Mouse (Mus musculus) hindbrain, embryonic 14.5 days (tissue): ENCODE measurements around the gene Arhgap15. TPM values are rescaled to one million over a fixed set of nuclear protein-coding genes. Genes with fewer than 3 reads are reported as not detected.

Source experiments
- ATAC-seq: fragments of 200-750 bp; cut with Nextera tagmentation; 2 replicates; pipeline ENCODE4 v1.8.0; 2017; ENCODE audit warnings: moderate number of reproducible peaks, mild to moderate bottlenecking, moderate TSS enrichment, moderate library complexity; ENCODE audit not compliant: low FRiP score
- DNase-seq: peaks from one replicate; pipeline ENCODE4 v3.0.0-alpha.2; 2015; ENCODE audit warnings: low spot score
- H3K27ac ChIP-seq: fragments of 300-500 bp; sonication (generic); 2 replicates; pipeline ENCODE4 v1.5.1; 2014; ENCODE audit warnings: mild to moderate bottlenecking, moderate library complexity
- H3K27me3 ChIP-seq: fragments of 300-500 bp; sonication (generic); 2 replicates; pipeline ENCODE4 v1.6.1; 2014; ENCODE audit warnings: mild to moderate bottlenecking, low read length, mixed read lengths; ENCODE audit not compliant: control insufficient read depth, insufficient read depth
- H3K36me3 ChIP-seq: fragments of 300-500 bp; sonication (generic); replicated peaks from 2 replicates; pipeline ENCODE4 v1.6.1; 2014; ENCODE audit not compliant: control insufficient read depth, insufficient read depth
- H3K4me1 ChIP-seq: fragments of 300-500 bp; sonication (generic); replicated peaks from 2 replicates; pipeline ENCODE4 v1.6.1; 2014; ENCODE audit warnings: antibody characterized with exemption, low read length, mixed read lengths; ENCODE audit not compliant: control insufficient read depth, insufficient read depth
- H3K4me2 ChIP-seq: fragments of 300-500 bp; sonication (generic); replicated peaks from 2 replicates; pipeline ENCODE4 v1.6.1; 2014; ENCODE audit warnings: mild to moderate bottlenecking, moderate library complexity
- H3K4me3 ChIP-seq: fragments of 300-500 bp; sonication (generic); replicated peaks from 2 replicates; pipeline ENCODE4 v1.5.1; 2014; ENCODE audit warnings: mild to moderate bottlenecking, low read length
- H3K9ac ChIP-seq: fragments of 300-500 bp; sonication (generic); 2 replicates; pipeline ENCODE4 v1.6.1; 2014
- H3K9me3 ChIP-seq: fragments of 300-500 bp; sonication (generic); 2 replicates; pipeline ENCODE4 v1.6.1; 2016; ENCODE audit warnings: low read length; ENCODE audit not compliant: control insufficient read depth
- WGBS: fragments of 180-500 bp; shearing (Covaris S2); extraction: QIAGEN DNeasy Blood & Tissue Kit; methylation state at CpG from one replicate; pipeline ENCODE4 v1.1.7; 2014; 5-methylcytosine and 5-hydroxymethylcytosine counted together
- polyA plus RNA-seq: library from polyadenylated mRNA; unstranded; fragments of >200 nt; fragmentation: Nextera tagmentation; extraction: Ambion mirVana; gene quantifications from 2 replicates; pipeline ENCODE4 v1.2.1, GENCODE M21; 2014

Arhgap15 gene
- polyA plus RNA-seq, 1 experiment from 2014 or later: 3.1 TPM

DNA sequence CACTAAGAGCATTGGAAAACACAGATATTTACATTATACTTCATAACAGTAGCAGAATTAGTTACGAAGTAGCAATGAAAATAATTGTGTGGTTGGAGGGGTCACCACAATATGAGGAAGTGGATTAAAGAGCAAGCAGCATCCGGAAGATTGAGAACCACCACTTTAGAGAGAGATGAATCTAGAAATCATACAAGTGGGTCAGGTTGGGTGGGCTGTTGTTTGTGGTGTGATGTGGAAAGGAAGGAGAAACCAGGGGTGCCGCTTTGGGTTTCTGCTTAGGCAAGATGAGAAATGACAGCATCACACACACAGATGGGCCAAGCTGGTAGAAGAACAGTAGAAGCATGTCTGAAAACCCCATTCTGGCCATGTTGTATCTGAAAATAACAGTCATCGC lies 575.2 kb downstream of the Arhgap15 start:
- Histone ChIP-seq H3K4me3 (no peak overlapping the region), H3K9ac (no peak overlapping the region), H3K4me1 (no peaks in the 10 kb centered on the region), H3K27ac (no peak overlapping the region), H3K36me3 (no peaks in the 10 kb centered on the region), H3K27me3 (no peaks in the 10 kb centered on the region), H3K4me2 (no peak overlapping the region), H3K9me3 (no peaks in the 10 kb centered on the region)
- 93% methylated on average over 4 of the region's 4 CpGs for WGBS
- DNase-seq: no peak
- ATAC-seq: no peak

DNA sequence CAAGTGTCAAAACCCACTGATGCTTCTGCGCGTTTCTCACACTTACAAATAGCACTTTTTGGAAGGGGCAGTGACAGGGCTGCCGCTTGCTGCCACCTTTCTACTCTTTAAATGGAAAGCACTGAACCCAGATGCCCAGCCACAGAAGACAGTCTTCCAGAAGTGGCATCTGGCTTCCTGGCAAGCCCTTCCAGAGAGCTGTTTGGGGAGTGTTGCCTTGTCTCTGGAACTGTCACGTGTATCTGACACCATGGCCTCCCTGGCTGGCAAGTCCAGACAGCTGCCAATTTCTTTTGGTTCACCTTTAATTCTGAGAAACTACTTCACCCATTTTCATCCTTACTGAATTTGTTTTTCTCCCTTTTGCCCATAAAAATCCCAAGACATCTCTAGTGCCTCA lies 584.7 kb downstream of the Arhgap15 start:
- Histone ChIP-seq H3K27me3 (no peaks in the 10 kb centered on the region), H3K4me2 (no peak overlapping the region), H3K9me3 (no peaks in the 10 kb centered on the region), H3K4me3 (no peak overlapping the region), H3K27ac (no peak overlapping the region), H3K9ac (no peak overlapping the region), H3K4me1 (no peaks in the 10 kb centered on the region), H3K36me3 (no peaks in the 10 kb centered on the region)
- ATAC-seq (no peak), DNase-seq (no peak)
- WGBS: 86% methylated on average over 4 of the region's 4 CpGs

DNA sequence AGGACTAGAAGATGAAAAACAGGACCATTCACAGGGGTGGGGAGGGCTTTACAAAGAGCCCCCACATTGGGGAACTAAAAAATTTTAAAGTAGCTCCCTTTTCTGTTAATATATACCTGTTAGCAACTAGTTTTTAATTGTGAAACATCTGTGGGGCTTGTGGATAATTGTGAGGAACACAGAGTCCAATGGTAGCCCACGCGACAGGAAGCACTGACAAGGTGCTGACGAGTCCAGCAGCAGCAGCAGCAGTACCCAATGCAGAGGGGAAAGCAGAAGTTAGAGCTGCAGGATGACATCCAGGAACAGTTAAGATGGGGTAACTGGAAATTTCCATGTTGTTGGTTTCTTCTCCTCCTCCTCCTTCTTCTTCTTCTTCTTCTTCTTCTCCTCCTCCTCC lies 585.4 kb downstream of the Arhgap15 start:
- Histone ChIP-seq H3K4me3 (no peak overlapping the region), H3K9me3 (no peaks in the 10 kb centered on the region), H3K4me2 (no peak overlapping the region), H3K36me3 (no peaks in the 10 kb centered on the region), H3K4me1 (no peaks in the 10 kb centered on the region), H3K27ac (no peak overlapping the region), H3K9ac (no peak overlapping the region), H3K27me3 (no peaks in the 10 kb centered on the region)
- DNase-seq: no peak
- WGBS: 89% methylated on average over 3 of the region's 3 CpGs
- no peak for ATAC-seq

DNA sequence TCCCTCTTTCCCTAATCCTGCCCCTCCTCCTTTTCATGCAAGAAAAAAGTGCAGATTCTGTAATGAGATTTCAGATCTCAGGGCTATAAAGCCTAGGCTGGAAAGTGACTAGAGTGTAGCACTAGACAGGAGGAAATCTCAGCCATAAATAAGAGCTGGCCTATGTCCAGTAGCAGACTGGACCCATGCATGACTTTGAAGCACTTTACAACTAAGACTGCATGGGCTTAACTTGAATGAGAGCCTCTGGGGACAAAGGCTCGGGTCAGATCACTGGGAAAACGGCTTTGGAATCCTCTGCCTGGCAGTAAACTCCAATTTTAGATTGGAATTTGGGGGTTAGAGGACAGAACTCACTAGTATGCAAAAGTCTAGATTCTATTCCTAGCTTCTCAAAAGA lies 585.9 kb downstream of the Arhgap15 start:
- H3K27me3 ChIP-seq: no peaks in the 10 kb centered on the region
- WGBS: 51% methylated on average over 2 of the region's 2 CpGs
- no peaks in the 10 kb centered on the region for H3K4me1 ChIP-seq
- H3K4me2 ChIP-seq: no peak overlapping the region
- no peak for DNase-seq
- H3K4me3 ChIP-seq: no peak overlapping the region
- H3K9ac ChIP-seq: no peak overlapping the region
- no peaks in the 10 kb centered on the region for H3K9me3 ChIP-seq
- H3K36me3 ChIP-seq: no peaks in the 10 kb centered on the region
- no peak overlapping the region for H3K27ac ChIP-seq
- ATAC-seq: no peak

GRCm38 (mm10) chr2:44336720-44337354 lies 588.2 kb downstream of the Arhgap15 start:
- Histone ChIP-seq H3K9ac (no peak overlapping the region), H3K9me3 (no peaks in the 10 kb centered on the region), H3K4me3 (no peak overlapping the region), H3K27ac (no peak overlapping the region), H3K4me1 (no peaks in the 10 kb centered on the region), H3K27me3 (no peaks in the 10 kb centered on the region), H3K36me3 (no peaks in the 10 kb centered on the region), H3K4me2 (no peak overlapping the region)
- ATAC-seq: no peak
- no peak for DNase-seq
- WGBS: 80% methylated on average over 5 of the region's 5 CpGs

DNA sequence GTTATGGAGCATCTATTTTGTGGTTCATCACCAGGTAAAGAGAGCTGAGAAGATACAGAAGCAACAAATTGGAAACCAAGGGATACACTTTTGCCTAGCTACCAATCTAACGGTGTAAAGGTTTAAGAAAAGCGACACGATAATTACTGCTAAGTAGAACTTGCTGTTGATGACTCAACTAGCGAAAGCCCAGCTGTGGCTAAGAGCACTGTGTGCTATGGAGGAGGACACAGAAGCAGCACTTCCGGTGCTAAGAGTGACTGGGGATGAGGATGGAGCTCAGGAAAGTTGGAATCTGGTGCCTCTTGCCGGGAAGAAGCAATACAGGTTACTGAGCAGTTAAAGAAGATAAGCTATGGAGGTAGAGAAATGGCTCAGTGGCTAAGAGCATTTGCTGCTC lies 589.8 kb downstream of the Arhgap15 start:
- H3K9ac ChIP-seq: no peak overlapping the region
- no peak overlapping the region for H3K4me2 ChIP-seq
- H3K36me3 ChIP-seq: no peaks in the 10 kb centered on the region
- H3K4me3 ChIP-seq: no peak overlapping the region
- ATAC-seq (no peak), DNase-seq (no peak)
- 93% methylated on average over 6 of the region's 6 CpGs for WGBS
- no peaks in the 10 kb centered on the region for H3K4me1 ChIP-seq
- no peaks in the 10 kb centered on the region for H3K27me3 ChIP-seq
- no peak overlapping the region for H3K27ac ChIP-seq
- no peaks in the 10 kb centered on the region for H3K9me3 ChIP-seq

DNA sequence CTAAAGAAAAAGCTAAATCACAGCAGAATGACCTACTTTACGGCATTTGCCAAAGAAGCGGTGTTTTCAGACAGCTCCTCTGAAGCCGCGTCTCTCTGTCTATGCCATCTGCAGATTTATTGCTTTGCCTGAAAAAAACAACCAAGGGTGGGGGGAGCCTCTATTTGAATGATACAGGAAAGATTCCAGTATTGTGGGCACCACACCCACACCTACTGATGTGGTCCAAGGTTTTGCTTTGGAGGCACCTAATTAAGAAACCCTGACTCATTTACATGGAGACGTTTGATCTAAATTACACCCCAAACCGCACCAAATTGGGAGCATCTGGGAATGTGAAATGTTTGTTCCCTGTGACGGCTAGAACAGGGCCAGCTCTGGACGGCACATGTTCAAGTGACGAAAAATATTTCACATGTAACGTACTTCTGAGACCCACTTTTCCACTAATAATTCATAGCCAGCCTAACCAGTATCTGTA lies 592.5 kb downstream of the Arhgap15 start:
- Histone ChIP-seq H3K9me3 (no peaks in the 10 kb centered on the region), H3K4me2 (no peak overlapping the region), H3K27ac (no peak overlapping the region), H3K36me3 (no peaks in the 10 kb centered on the region), H3K9ac (no peak overlapping the region), H3K27me3 (no peaks in the 10 kb centered on the region), H3K4me3 (no peak overlapping the region), H3K4me1 (no peaks in the 10 kb centered on the region)
- no peak for ATAC-seq
- no peak for DNase-seq
- 77% methylated on average over 10 of the region's 10 CpGs for WGBS

GRCm38 (mm10) chr2:44344861-44345260 lies 596.2 kb downstream of the Arhgap15 start:
- Histone ChIP-seq H3K36me3 (no peaks in the 10 kb centered on the region), H3K4me2 (no peak overlapping the region), H3K9me3 (no peaks in the 10 kb centered on the region), H3K4me1 (no peaks in the 10 kb centered on the region), H3K27ac (no peak overlapping the region), H3K27me3 (no peaks in the 10 kb centered on the region), H3K9ac (no peak overlapping the region), H3K4me3 (no peak overlapping the region)
- ATAC-seq (no peak), DNase-seq (no peak)
- 93% methylated on average over 8 of the region's 8 CpGs for WGBS

DNA sequence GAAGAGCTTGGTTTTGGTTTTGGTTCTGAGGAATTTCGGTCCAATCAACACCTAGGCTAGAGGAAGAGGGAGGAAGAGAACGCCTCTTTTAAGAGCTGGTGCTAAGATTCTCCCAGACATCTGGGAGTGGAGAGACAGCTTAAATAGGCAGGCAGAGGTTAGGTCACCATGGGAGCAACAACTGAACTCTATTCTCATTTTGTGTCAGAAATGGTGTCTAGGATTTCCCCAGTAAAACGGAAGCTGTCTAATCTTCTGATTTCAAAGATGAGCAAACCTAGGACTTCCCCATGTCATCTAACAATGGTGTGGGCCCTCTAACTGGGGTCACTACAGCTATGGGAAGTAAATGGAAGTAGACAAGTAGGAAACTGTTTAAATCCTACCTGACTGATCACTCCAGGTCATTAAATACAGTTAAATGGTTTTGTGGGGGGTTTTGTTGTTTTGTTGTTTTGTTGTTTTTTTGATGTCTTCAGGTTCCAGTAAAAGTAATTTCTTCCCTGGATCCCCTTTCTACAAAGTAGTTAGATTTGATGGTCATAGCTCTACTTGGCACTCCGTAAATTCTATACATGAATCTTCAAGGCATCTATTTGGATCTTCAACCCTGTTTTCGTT lies 596.8 kb downstream of the Arhgap15 start:
- WGBS: 94% methylated on average over 5 of the region's 5 CpGs
- Histone ChIP-seq H3K4me1 (no peaks in the 10 kb centered on the region), H3K27me3 (no peaks in the 10 kb centered on the region), H3K4me3 (no peak overlapping the region), H3K27ac (no peak overlapping the region), H3K36me3 (no peaks in the 10 kb centered on the region), H3K9ac (no peak overlapping the region), H3K9me3 (no peaks in the 10 kb centered on the region), H3K4me2 (no peak overlapping the region)
- DNase-seq (no peak), ATAC-seq (no peak)
